Mouse (Mus musculus) forebrain, embryonic 10.5 days (tissue): ENCODE measurements around the gene Pgm2. TPM values are rescaled to one million over a fixed set of nuclear protein-coding genes. Genes with fewer than 3 reads are reported as not detected.

Source experiments
- DNase-seq: peaks from one replicate; pipeline ENCODE4 v3.0.0-alpha.2; 2017; ENCODE audit warnings: low spot score; ENCODE audit errors: extremely low spot score
- H3K27ac ChIP-seq: fragments of 300-500 bp; sonication (generic); 2 replicates; pipeline ENCODE4 v1.5.1; 2016; ENCODE audit warnings: mild to moderate bottlenecking
- H3K27me3 ChIP-seq: fragments of 300-500 bp; sonication (generic); 2 replicates; pipeline ENCODE4 v1.6.1; 2016; ENCODE audit warnings: mild to moderate bottlenecking; ENCODE audit not compliant: poor library complexity, severe bottlenecking
- H3K36me3 ChIP-seq: fragments of 300-500 bp; sonication (generic); replicated peaks from 2 replicates; pipeline ENCODE4 v1.6.1; 2016; ENCODE audit warnings: mild to moderate bottlenecking, moderate library complexity
- H3K4me1 ChIP-seq: fragments of 300-500 bp; sonication (generic); 2 replicates; pipeline ENCODE4 v1.6.1; 2016
- H3K4me3 ChIP-seq: fragments of 300-500 bp; sonication (generic); 2 replicates; pipeline ENCODE4 v1.5.1; 2016; ENCODE audit warnings: mild to moderate bottlenecking, moderate library complexity
- H3K9me3 ChIP-seq: fragments of 300-500 bp; sonication (generic); 2 replicates; pipeline ENCODE4 v1.6.1; 2016; ENCODE audit warnings: mild to moderate bottlenecking, moderate library complexity
- WGBS: fragments of 180-500 bp; shearing (Covaris S2); methylation state at CpG from one replicate; pipeline ENCODE4 v1.1.7; 2016; 5-methylcytosine and 5-hydroxymethylcytosine counted together
- polyA plus RNA-seq: library from polyadenylated mRNA; unstranded; fragments of >200 nt; fragmentation: Nextera tagmentation; extraction: Ambion mirVana; gene quantifications from 2 replicates; pipeline ENCODE4 v1.2.1, GENCODE M21; 2016

The Pgm2 gene
- polyA plus RNA-seq, 1 experiment from 2014 or later, result 27.0 TPM

- Histone ChIP-seq H3K27ac (no peak overlapping the region), H3K36me3 (peaks cover 52% of the 10 kb centered on the region), H3K27me3 (no peaks in the 10 kb centered on the region), H3K9me3 (peaks cover 15% of the 10 kb centered on the region), H3K4me3 (no peak overlapping the region), H3K4me1 (no peaks in the 10 kb centered on the region)
- 66% methylated on average over 1 of the region's 1 CpGs for WGBS
- no peak for DNase-seq
Observed at GRCm38 (mm10) chr5:64117191-64117590, 24.4 kb downstream of the Pgm2 start.

GRCm38 (mm10) chr5:64125783-64126182 lies 33.0 kb downstream of the Pgm2 start:
- H3K9me3 ChIP-seq, result no peaks in the 10 kb centered on the region
- 70% methylated on average over 5 of the region's 5 CpGs for WGBS
- peaks cover 18% of the 10 kb centered on the region for H3K36me3 ChIP-seq
- H3K4me1 ChIP-seq, result no peaks in the 10 kb centered on the region
- H3K27ac ChIP-seq, result no peak overlapping the region
- H3K4me3 ChIP-seq, result no peak overlapping the region
- no peaks in the 10 kb centered on the region for H3K27me3 ChIP-seq
- no peak for DNase-seq

GRCm38 (mm10) chr5:64131550-64131949 lies 38.8 kb downstream of the Pgm2 start:
- H3K36me3 ChIP-seq, result peaks cover 17% of the 10 kb centered on the region
- no peaks in the 10 kb centered on the region for H3K9me3 ChIP-seq
- no peak overlapping the region for H3K27ac ChIP-seq
- H3K27me3 ChIP-seq, result no peaks in the 10 kb centered on the region
- 65% methylated on average over 5 of the region's 5 CpGs for WGBS
- no peak overlapping the region for H3K4me3 ChIP-seq
- no peak for DNase-seq
- no peaks in the 10 kb centered on the region for H3K4me1 ChIP-seq

- Histone ChIP-seq H3K4me3 (no peak overlapping the region), H3K36me3 (0 out of 2 replicates have a peak, but pooled peaks cover 2% of the 10 kb centered on the region), H3K27me3 (no peaks in the 10 kb centered on the region), H3K27ac (no peak overlapping the region), H3K4me1 (no peaks in the 10 kb centered on the region), H3K9me3 (no peaks in the 10 kb centered on the region)
- DNase-seq, result no peak
- WGBS, result 90% methylated on average over 4 of the region's 4 CpGs
Observed at GRCm38 (mm10) chr5:64133901-64134300, 41.2 kb downstream of the Pgm2 start.

GRCm38 (mm10) chr5:64136325-64136724 lies 43.6 kb downstream of the Pgm2 start:
- WGBS, result 77% methylated on average over 5 of the region's 5 CpGs
- Histone ChIP-seq H3K4me1 (no peaks in the 10 kb centered on the region), H3K27ac (no peak overlapping the region), H3K9me3 (no peaks in the 10 kb centered on the region), H3K36me3 (no peaks in the 10 kb centered on the region), H3K27me3 (no peaks in the 10 kb centered on the region), H3K4me3 (no peak overlapping the region)
- DNase-seq, result no peak

- Histone ChIP-seq H3K36me3 (no peaks in the 10 kb centered on the region), H3K9me3 (no peaks in the 10 kb centered on the region)
Observed at GRCm38 (mm10) chr5:64140202-64140601, 47.5 kb downstream of the Pgm2 start.

GRCm38 (mm10) chr5:64144315-64144714 lies 51.6 kb downstream of the Pgm2 start:
- Histone ChIP-seq H3K9me3 (no peaks in the 10 kb centered on the region), H3K4me3 (no peak overlapping the region), H3K27ac (no peak overlapping the region), H3K4me1 (peaks cover 8% of the 10 kb centered on the region), H3K36me3 (no peaks in the 10 kb centered on the region), H3K27me3 (no peaks in the 10 kb centered on the region)
- WGBS, result 71% methylated on average over 5 of the region's 5 CpGs
- DNase-seq, result no peak

More at GRCm38 (mm10) chr5:64140202-64140601, 47.5 kb downstream of the Pgm2 start:
- Histone ChIP-seq H3K4me3 (no peak overlapping the region), H3K27ac (no peak overlapping the region), H3K4me1 (peaks cover 3% of the 10 kb centered on the region; the same call in 1 of the 2 replicates), H3K27me3 (no peaks in the 10 kb centered on the region)
- WGBS, result 83% methylated on average over 3 of the region's 3 CpGs
- DNase-seq, result no peak

- Histone ChIP-seq H3K36me3 (no peaks in the 10 kb centered on the region), H3K27ac (no peak overlapping the region), H3K9me3 (no peaks in the 10 kb centered on the region), H3K27me3 (peaks cover 8% of the 10 kb centered on the region; the same call in 1 of the 2 replicates), H3K4me3 (no peak overlapping the region), H3K4me1 (peaks cover 16% of the 10 kb centered on the region)
- WGBS, result 85% methylated on average over 10 of the region's 10 CpGs
- no peak for DNase-seq
Observed at GRCm38 (mm10) chr5:64146384-64147005, 53.7 kb downstream of the Pgm2 start.

- Histone ChIP-seq H3K9me3 (no peaks in the 10 kb centered on the region), H3K36me3 (no peaks in the 10 kb centered on the region), H3K27me3 (peaks cover 8% of the 10 kb centered on the region; the same call in 1 of the 2 replicates), H3K27ac (no peak overlapping the region), H3K4me1 (peaks cover 15% of the 10 kb centered on the region), H3K4me3 (0 out of 2 replicates have a peak overlapping the region, but pooled peaks have one; percentile 5)
- DNase-seq, result no peak
- 37% methylated on average over 17 of the region's 17 CpGs for WGBS
Observed at GRCm38 (mm10) chr5:64149184-64150127, 56.7 kb downstream of the Pgm2 start.

- no peak for DNase-seq
- Histone ChIP-seq H3K9me3 (no peaks in the 10 kb centered on the region), H3K27ac (no peak overlapping the region), H3K27me3 (peaks cover 24% of the 10 kb centered on the region), H3K36me3 (no peaks in the 10 kb centered on the region), H3K4me1 (peaks cover 18% of the 10 kb centered on the region), H3K4me3 (no peak overlapping the region)
- WGBS, result 94% methylated on average over 1 of the region's 1 CpGs
Observed at GRCm38 (mm10) chr5:64153319-64153718, 60.6 kb downstream of the Pgm2 start.

GRCm38 (mm10) chr5:64155861-64156550 lies 63.3 kb downstream of the Pgm2 start, which contains the start of gene Tbc1d1:
Gene Tbc1d1, plus strand, starts transcription at chr5:64156305.
- 65% methylated on average over 11 of the region's 11 CpGs for WGBS

GRCm38 (mm10) chr5:64156579-64156978 lies 63.8 kb downstream of the Pgm2 start:
- Histone ChIP-seq H3K36me3 (no peaks in the 10 kb centered on the region), H3K27me3 (peaks cover 49% of the 10 kb centered on the region), H3K4me3 (no peak overlapping the region), H3K27ac (no peak overlapping the region), H3K4me1 (peaks cover 34% of the 10 kb centered on the region), H3K9me3 (no peaks in the 10 kb centered on the region)
- DNase-seq, result no peak
- 70% methylated on average over 4 of the region's 4 CpGs for WGBS

More at GRCm38 (mm10) chr5:64155861-64156550, 63.3 kb downstream of the Pgm2 start, which contains the start of gene Tbc1d1:
- no peak for DNase-seq
- H3K27ac ChIP-seq, result no peak within 1 kb of the TSS
- H3K4me1 ChIP-seq, result peaks cover 28% of the 10 kb centered on the region
- no peaks in the 10 kb centered on the region for H3K36me3 ChIP-seq
- H3K9me3 ChIP-seq, result no peaks in the 10 kb centered on the region
- no peak within 1 kb of the TSS for H3K4me3 ChIP-seq
- peaks cover 43% of the 10 kb centered on the region for H3K27me3 ChIP-seq
